Mouse (Mus musculus): ENCODE results near the gene Pm20d2. TPM values are rescaled to one million over a fixed set of nuclear protein-coding genes. Genes with fewer than 3 reads are reported as not detected.

Gene Pm20d2
- polyA plus RNA-seq (2015; fragmentation: Nextera tagmentation; extraction: Ambion mirVana): 1.3 and 1.4 TPM in 2 replicates

GRCm38 (mm10) chr4:33189735-33190036 is at the start of gene Pm20d2:
Gene Pm20d2, minus strand, starts transcription at chr4:33189737.
- Histone ChIP-seq H3K4me2 (replicated peaks) (peak within 1 kb of the TSS; percentile 95), H3K9ac (peak within 1 kb of the TSS; percentile 62), H3K27ac (peak within 1 kb of the TSS; percentile 85), H3K27me3 (replicated peaks) (no peaks in the 10 kb centered on the region), H3K9me3 (no peaks in the 10 kb centered on the region), H3K4me3 (replicated peaks) (peak within 1 kb of the TSS; percentile 68), H3K4me1 (replicated peaks) (peaks cover 10% of the 10 kb centered on the region; the same call in 1 of the 2 replicates), H3K36me3 (no peaks in the 10 kb centered on the region)
- ATAC-seq: no peak
- WGBS: 13% methylated on average over 6 of the region's 6 CpGs

GRCm38 (mm10) chr4:33230881-33231280 is 41.3 kb upstream of the Pm20d2 start:
- 88% methylated on average over 18 of the region's 18 CpGs for WGBS
- no peak overlapping the region for H3K4me2 ChIP-seq (replicated peaks)
- H3K36me3 ChIP-seq: no peaks in the 10 kb centered on the region
- ATAC-seq: no peak
- H3K4me1 ChIP-seq (replicated peaks): no peaks in the 10 kb centered on the region
- H3K27me3 ChIP-seq (replicated peaks): no peaks in the 10 kb centered on the region
- H3K4me3 ChIP-seq (replicated peaks): no peak overlapping the region
- no peak overlapping the region for H3K9ac ChIP-seq
- H3K9me3 ChIP-seq: no peaks in the 10 kb centered on the region
- H3K27ac ChIP-seq: no peak overlapping the region

- Histone ChIP-seq H3K27me3 (replicated peaks) (no peaks in the 10 kb centered on the region), H3K4me3 (replicated peaks) (no peak overlapping the region), H3K9ac (no peak overlapping the region), H3K9me3 (no peaks in the 10 kb centered on the region), H3K4me2 (replicated peaks) (no peak overlapping the region), H3K4me1 (replicated peaks) (no peaks in the 10 kb centered on the region), H3K27ac (no peak overlapping the region), H3K36me3 (no peaks in the 10 kb centered on the region)
- ATAC-seq: no peak
- 74% methylated on average over 4 of the region's 4 CpGs for WGBS
Measured at GRCm38 (mm10) chr4:33229639-33230038, 40.1 kb upstream of the Pm20d2 start.

- H3K36me3 ChIP-seq: no peaks in the 10 kb centered on the region
- no peak overlapping the region for H3K27ac ChIP-seq
- no peak for ATAC-seq
- 85% methylated on average over 7 of the region's 7 CpGs for WGBS
- H3K9me3 ChIP-seq: no peaks in the 10 kb centered on the region
- H3K9ac ChIP-seq: no peak overlapping the region
- no peaks in the 10 kb centered on the region for H3K27me3 ChIP-seq (replicated peaks)
- H3K4me1 ChIP-seq (replicated peaks): no peaks in the 10 kb centered on the region
- no peak overlapping the region for H3K4me2 ChIP-seq (replicated peaks)
- H3K4me3 ChIP-seq (replicated peaks): no peak overlapping the region
Measured at GRCm38 (mm10) chr4:33227164-33227563, 37.6 kb upstream of the Pm20d2 start.

GRCm38 (mm10) chr4:33224003-33224675 is 34.6 kb upstream of the Pm20d2 start:
- no peaks in the 10 kb centered on the region for H3K36me3 ChIP-seq
- no peak overlapping the region for H3K9ac ChIP-seq
- no peak overlapping the region for H3K4me2 ChIP-seq (replicated peaks)
- no peak overlapping the region for H3K27ac ChIP-seq
- no peaks in the 10 kb centered on the region for H3K4me1 ChIP-seq (replicated peaks)
- no peak overlapping the region for H3K4me3 ChIP-seq (replicated peaks)
- H3K27me3 ChIP-seq (replicated peaks): no peaks in the 10 kb centered on the region
- H3K9me3 ChIP-seq: no peaks in the 10 kb centered on the region
- peak; percentile 28; the same call in 1 of the 2 replicates for ATAC-seq
- whole genome bisulfite sequencing: 42% methylated on average over 7 of the region's 7 CpGs

GRCm38 (mm10) chr4:33221847-33222246 is 32.3 kb upstream of the Pm20d2 start:
- 29% methylated on average over 1 of the region's 1 CpGs for WGBS
- Histone ChIP-seq H3K27me3 (replicated peaks) (no peaks in the 10 kb centered on the region), H3K4me2 (replicated peaks) (no peak overlapping the region), H3K4me1 (replicated peaks) (no peaks in the 10 kb centered on the region), H3K9me3 (no peaks in the 10 kb centered on the region), H3K9ac (no peak overlapping the region), H3K27ac (no peak overlapping the region), H3K4me3 (replicated peaks) (no peak overlapping the region), H3K36me3 (no peaks in the 10 kb centered on the region)
- ATAC-seq: no peak

GRCm38 (mm10) chr4:33208881-33209841 is 19.6 kb upstream of the Pm20d2 start, which contains the start of gene Srsf12:
Gene Srsf12, plus strand, starts transcription at chr4:33208991.
- Histone ChIP-seq H3K27me3 (replicated peaks) (no peaks in the 10 kb centered on the region), H3K27ac (no peak within 1 kb of the TSS), H3K4me2 (replicated peaks) (peak within 1 kb of the TSS; percentile 99), H3K9me3 (no peaks in the 10 kb centered on the region), H3K36me3 (no peaks in the 10 kb centered on the region), H3K4me1 (replicated peaks) (peaks cover 11% of the 10 kb centered on the region; the same call in 1 of the 2 replicates), H3K4me3 (replicated peaks) (peak within 1 kb of the TSS; percentile 64), H3K9ac (peak within 1 kb of the TSS; percentile 68)
- peak; percentile 83 for ATAC-seq
- WGBS: 2% methylated on average over 64 of the region's 65 CpGs

- ATAC-seq: no peak
- Histone ChIP-seq H3K27me3 (replicated peaks) (no peaks in the 10 kb centered on the region), H3K4me2 (replicated peaks) (no peak overlapping the region), H3K36me3 (no peaks in the 10 kb centered on the region), H3K9ac (no peak overlapping the region), H3K9me3 (no peaks in the 10 kb centered on the region), H3K4me1 (replicated peaks) (peaks cover 11% of the 10 kb centered on the region; the same call in 1 of the 2 replicates), H3K27ac (no peak overlapping the region), H3K4me3 (replicated peaks) (no peak overlapping the region)
- WGBS: 66% methylated on average over 2 of the region's 2 CpGs
Measured at GRCm38 (mm10) chr4:33207551-33207950, 18.0 kb upstream of the Pm20d2 start.

- Histone ChIP-seq H3K9me3 (no peaks in the 10 kb centered on the region), H3K4me2 (replicated peaks) (no peak overlapping the region), H3K27ac (no peak overlapping the region), H3K4me3 (replicated peaks) (no peak overlapping the region), H3K9ac (no peak overlapping the region), H3K36me3 (no peaks in the 10 kb centered on the region), H3K27me3 (replicated peaks) (no peaks in the 10 kb centered on the region), H3K4me1 (replicated peaks) (peaks cover 9% of the 10 kb centered on the region; the same call in 1 of the 2 replicates)
- ATAC-seq: no peak; the same call in 1 of the 2 replicates
- WGBS: 14% methylated on average over 4 of the region's 4 CpGs
Measured at GRCm38 (mm10) chr4:33204682-33205081, 15.1 kb upstream of the Pm20d2 start.

- 19% methylated on average over 2 of the region's 2 CpGs for WGBS
- no peak for ATAC-seq
- Histone ChIP-seq H3K4me1 (replicated peaks) (no peaks in the 10 kb centered on the region), H3K9me3 (no peaks in the 10 kb centered on the region), H3K27me3 (replicated peaks) (no peaks in the 10 kb centered on the region), H3K9ac (no peak overlapping the region), H3K4me2 (replicated peaks) (no peak overlapping the region), H3K4me3 (replicated peaks) (no peak overlapping the region), H3K36me3 (no peaks in the 10 kb centered on the region), H3K27ac (no peak overlapping the region)
Measured at GRCm38 (mm10) chr4:33198117-33198516, 8.6 kb upstream of the Pm20d2 start.

- ATAC-seq: peak; percentile 93
- peaks cover 10% of the 10 kb centered on the region; the same call in 1 of the 2 replicates for H3K4me1 ChIP-seq (replicated peaks)
- no peaks in the 10 kb centered on the region for H3K36me3 ChIP-seq
- no peaks in the 10 kb centered on the region for H3K9me3 ChIP-seq
- peak overlapping the region; percentile 62 for H3K9ac ChIP-seq
- H3K27me3 ChIP-seq (replicated peaks): no peaks in the 10 kb centered on the region
- peak overlapping the region; percentile 68 for H3K4me3 ChIP-seq (replicated peaks)
- H3K27ac ChIP-seq: peak overlapping the region; percentile 85
- WGBS: under 1% methylated on average over 123 of the region's 123 CpGs
- peak overlapping the region; percentile 95 for H3K4me2 ChIP-seq (replicated peaks)
Measured at GRCm38 (mm10) chr4:33188781-33189734, 479 bp downstream of the Pm20d2 start.

Measured in intestine, embryonic 15.5 days (tissue).